Mouse (Mus musculus): ENCODE results near the gene Phldb1.

GRCm38 (mm10) chr9:44691671-44692520 is 43.1 kb downstream of the Phldb1 start:
- TF ChIP-seq POLR2A (IDR thresholded peaks at IDR 0.05; ENCODE audit: low read depth, low read length) (no peak), CTCF (IDR thresholded peaks at IDR 0.05; ENCODE audit: extremely low read depth, insufficient read depth, insufficient read length, insufficient replicate concordance) (no peak)
